Mouse (Mus musculus) midbrain, postnatal 0 days (tissue): ENCODE results near the gene Tmem9b. TPM values are rescaled to one million over a fixed set of nuclear protein-coding genes. Genes with fewer than 3 reads are reported as not detected.

Source experiments
- ATAC-seq: fragments of 200-750 bp; cut with Nextera tagmentation; 2 replicates; pipeline ENCODE4 v1.8.0; 2017; ENCODE audit warnings: moderate number of reproducible peaks, mild to moderate bottlenecking, moderate TSS enrichment, moderate library complexity; ENCODE audit not compliant: low FRiP score
- DNase-seq: peaks from one replicate; pipeline ENCODE4 v3.0.0-alpha.2; 2015; ENCODE audit warnings: low spot score
- H3K27ac ChIP-seq: fragments of 300-500 bp; sonication (generic); 2 replicates; pipeline ENCODE4 v1.5.1; 2014; ENCODE audit warnings: low read depth, mild to moderate bottlenecking, low read length, mixed read lengths
- H3K27me3 ChIP-seq: fragments of 300-500 bp; sonication (generic); 2 replicates; pipeline ENCODE4 v1.6.1; 2014; ENCODE audit warnings: low read length, control low read depth, mixed read lengths; ENCODE audit not compliant: insufficient read depth
- H3K36me3 ChIP-seq: fragments of 300-500 bp; sonication (generic); 2 replicates; pipeline ENCODE4 v1.6.1; 2014; ENCODE audit warnings: low read length, control low read depth, mixed read lengths; ENCODE audit not compliant: insufficient read depth
- H3K4me1 ChIP-seq: fragments of 300-500 bp; sonication (generic); 2 replicates; pipeline ENCODE4 v1.6.1; 2014; ENCODE audit warnings: mild to moderate bottlenecking, control low read depth, antibody characterized with exemption, low read length, mixed read lengths; ENCODE audit not compliant: insufficient read depth
- H3K4me2 ChIP-seq: fragments of 300-500 bp; sonication (generic); 2 replicates; pipeline ENCODE4 v1.6.1; 2014; ENCODE audit warnings: low read depth, mild to moderate bottlenecking, low read length, mixed read lengths; ENCODE audit not compliant: poor library complexity, severe bottlenecking
- H3K4me3 ChIP-seq: fragments of 300-500 bp; sonication (generic); 2 replicates; pipeline ENCODE4 v1.5.1; 2014; ENCODE audit warnings: low read depth, mild to moderate bottlenecking, low read length, moderate library complexity
- H3K9ac ChIP-seq: fragments of 300-500 bp; sonication (generic); replicated peaks from 2 replicates; pipeline ENCODE4 v1.6.1; 2014; ENCODE audit warnings: mild to moderate bottlenecking, low read length, moderate library complexity, mixed read lengths; ENCODE audit not compliant: poor library complexity, severe bottlenecking
- H3K9me3 ChIP-seq: fragments of 300-500 bp; sonication (generic); 2 replicates; pipeline ENCODE4 v1.6.1; 2016; ENCODE audit warnings: low read length, control low read depth
- CTCF ChIP-seq: IDR thresholded peaks from 2 replicates; pipeline ENCODE4 v1.5.1; 2016; ENCODE audit warnings: antibody characterized with exemption, mild to moderate bottlenecking
- WGBS: fragments of 180-500 bp; shearing (Covaris S2); extraction: QIAGEN DNeasy Blood & Tissue Kit; methylation state at CpG from one replicate; pipeline ENCODE4 v1.1.7; 2014; 5-methylcytosine and 5-hydroxymethylcytosine counted together
- polyA plus RNA-seq: library from polyadenylated mRNA; unstranded; fragments of >200 nt; fragmentation: Nextera tagmentation; extraction: Ambion mirVana; gene quantifications from 2 replicates; pipeline ENCODE4 v1.2.1, GENCODE M21; 2015
- total RNA-seq: library from RNA; depleted of rRNA; stranded (reverse); fragments of >200 nt; gene quantifications from 2 replicates; pipeline ENCODE4 v1.2.3, GENCODE M21; 2014

Tmem9b gene
- total and polyA plus RNA-seq, 2 experiments from 2014 or later = 167 to 316 TPM

DNA sequence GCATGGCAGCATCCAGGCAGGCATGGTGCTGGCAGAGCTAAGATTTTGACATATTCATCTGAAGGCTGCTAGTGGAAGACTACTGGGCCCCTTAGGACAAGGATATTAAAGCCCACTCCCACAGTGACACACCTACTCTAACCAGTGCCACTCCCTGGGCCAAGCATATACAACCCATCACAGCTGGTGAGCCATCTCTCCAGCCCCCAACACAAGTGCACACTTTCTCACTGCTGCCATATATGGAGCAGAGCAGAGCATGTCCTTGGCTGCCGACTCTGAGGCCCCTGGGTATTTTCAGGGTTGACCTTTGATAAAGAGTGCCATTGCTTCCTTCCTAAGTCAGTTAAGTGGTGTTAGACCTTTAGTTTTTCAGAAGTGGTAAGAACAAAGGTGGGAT lies 42.6 kb downstream of the Tmem9b start:
- H3K9ac ChIP-seq = no peak overlapping the region
- DNase-seq = no peak
- no peak overlapping the region for H3K4me3 ChIP-seq
- no peaks in the 10 kb centered on the region for H3K4me1 ChIP-seq
- H3K9me3 ChIP-seq = no peaks in the 10 kb centered on the region
- H3K27ac ChIP-seq = no peak overlapping the region
- 85% methylated on average over 1 of the region's 1 CpGs for WGBS
- TF ChIP-seq CTCF = no peak
- no peak for ATAC-seq
- no peak overlapping the region for H3K4me2 ChIP-seq
- H3K27me3 ChIP-seq = no peaks in the 10 kb centered on the region
- peaks cover 7% of the 10 kb centered on the region; the same call in 1 of the 2 replicates for H3K36me3 ChIP-seq

DNA sequence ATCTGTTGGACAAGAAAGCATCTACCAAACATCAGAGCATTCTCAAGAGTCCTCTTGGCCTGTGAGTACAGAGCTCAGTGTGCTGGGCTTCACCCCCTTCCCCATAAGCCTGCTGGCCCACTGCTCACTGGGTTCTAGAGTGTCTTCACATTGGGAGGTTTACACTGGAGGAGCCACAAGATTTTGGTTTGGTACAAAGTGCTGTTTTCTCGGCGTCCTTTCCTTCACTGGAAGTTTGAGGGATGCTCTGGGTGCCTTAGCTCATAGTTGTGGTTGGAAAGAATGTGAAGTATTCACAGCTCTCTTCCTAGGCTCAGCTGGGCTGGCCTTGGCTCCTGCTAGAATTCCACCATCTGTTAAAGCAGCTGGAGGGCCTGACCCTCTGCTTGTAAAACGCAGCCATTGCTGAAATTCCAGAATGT lies 43.7 kb downstream of the Tmem9b start:
- 84% methylated on average over 3 of the region's 3 CpGs for WGBS
- Histone ChIP-seq H3K36me3 (peaks cover 7% of the 10 kb centered on the region; the same call in 1 of the 2 replicates), H3K9ac (no peak overlapping the region), H3K9me3 (no peaks in the 10 kb centered on the region), H3K4me3 (no peak overlapping the region), H3K4me2 (no peak overlapping the region), H3K27me3 (no peaks in the 10 kb centered on the region), H3K4me1 (no peaks in the 10 kb centered on the region), H3K27ac (no peak overlapping the region)
- ATAC-seq (no peak), DNase-seq (no peak)
- no peak for TF ChIP-seq CTCF

DNA sequence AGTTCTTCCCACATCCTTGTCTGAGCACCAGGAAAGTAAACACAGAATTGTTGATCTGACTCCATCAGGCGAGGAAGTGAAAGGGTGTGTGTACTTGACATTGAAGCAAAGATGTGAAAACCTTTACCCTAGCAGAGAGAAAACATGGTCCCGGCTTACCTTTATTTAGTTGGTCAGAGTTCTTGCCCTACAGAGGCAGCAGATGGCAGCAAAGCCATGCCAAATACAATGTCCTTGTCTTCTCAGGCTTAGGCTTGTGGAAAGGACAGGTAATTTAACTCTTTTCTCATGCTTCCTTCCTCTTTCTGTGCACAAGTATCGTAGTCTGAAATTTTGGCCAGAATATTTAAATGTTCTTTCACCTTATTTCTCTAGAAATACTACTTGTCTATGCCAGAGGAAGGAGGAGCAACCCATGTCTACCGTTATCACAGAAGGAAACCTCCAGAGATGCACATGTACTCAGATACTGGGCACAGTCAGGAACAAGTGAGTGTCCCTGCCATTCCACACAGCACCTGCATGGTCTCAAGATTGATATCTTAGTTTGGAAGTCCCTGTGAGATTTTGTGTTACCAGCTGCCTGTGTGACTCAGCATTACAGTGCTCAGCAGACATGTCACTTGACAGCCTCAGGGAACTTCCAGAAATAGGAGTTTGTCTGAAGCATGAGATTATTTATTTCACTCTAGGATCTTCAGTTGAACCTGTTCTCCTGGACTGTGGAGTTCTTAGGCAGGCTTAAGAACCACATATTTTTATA lies 45.5 kb downstream of the Tmem9b start:
- TF ChIP-seq CTCF = peak; percentile 90
- no peaks in the 10 kb centered on the region for H3K4me1 ChIP-seq
- DNase-seq (peak; percentile 75), ATAC-seq (no peak)
- no peak overlapping the region for H3K9ac ChIP-seq
- 45% methylated on average over 4 of the region's 4 CpGs for WGBS
- no peak overlapping the region for H3K4me3 ChIP-seq
- no peak overlapping the region for H3K27ac ChIP-seq
- no peaks in the 10 kb centered on the region for H3K9me3 ChIP-seq
- peaks cover 6% of the 10 kb centered on the region; the same call in 1 of the 2 replicates for H3K36me3 ChIP-seq
- H3K4me2 ChIP-seq = no peak overlapping the region
- no peaks in the 10 kb centered on the region for H3K27me3 ChIP-seq

DNA sequence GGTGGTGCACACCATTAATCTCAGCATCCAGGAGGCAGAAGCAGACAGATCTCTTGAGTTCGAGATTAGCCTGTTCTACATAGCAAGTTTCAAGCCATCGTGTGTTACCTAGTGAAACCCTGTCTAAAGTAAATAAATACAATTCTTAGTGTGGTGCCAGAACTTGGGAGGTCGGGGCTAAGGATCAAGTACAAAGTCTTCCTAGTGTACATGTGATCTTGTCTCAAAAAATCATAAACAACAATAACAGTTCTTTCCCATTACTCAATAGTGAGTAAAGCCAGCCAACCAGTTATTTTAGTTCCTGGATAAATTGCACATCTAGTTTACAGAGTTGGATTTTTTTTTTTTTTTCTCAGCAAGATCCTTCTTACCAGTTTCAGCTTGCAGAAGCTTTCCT lies 48.2 kb downstream of the Tmem9b start:
- Histone ChIP-seq H3K27ac (no peak overlapping the region), H3K4me2 (peak overlapping the region; percentile 74), H3K4me1 (no peaks in the 10 kb centered on the region), H3K36me3 (peaks cover 3% of the 10 kb centered on the region; the same call in 1 of the 2 replicates), H3K4me3 (peak overlapping the region; percentile 71), H3K9ac (no peak overlapping the region; the same call in 1 of the 2 replicates), H3K9me3 (no peaks in the 10 kb centered on the region), H3K27me3 (no peaks in the 10 kb centered on the region)
- DNase-seq (no peak), ATAC-seq (no peak)
- no peak for TF ChIP-seq CTCF
- WGBS = 71% methylated on average over 3 of the region's 3 CpGs

DNA sequence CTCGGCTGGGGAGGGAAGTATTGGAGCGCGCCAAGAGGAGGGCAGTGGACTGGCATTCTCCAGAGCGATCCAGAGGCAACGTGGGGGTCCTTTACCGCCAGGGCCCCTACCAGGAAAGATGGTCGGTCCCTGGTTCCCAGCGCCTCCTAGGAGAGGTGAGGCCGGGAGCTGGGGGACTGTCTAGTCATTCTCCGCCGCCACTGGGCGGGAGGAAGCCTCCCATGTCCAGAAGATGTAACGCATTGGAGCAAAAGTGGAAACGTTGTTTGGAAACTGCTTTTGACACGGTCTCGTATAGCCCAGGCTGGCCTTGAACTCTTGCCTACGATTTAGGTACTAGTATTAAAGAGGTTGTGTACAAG lies 48.7 kb downstream of the Tmem9b start:
- H3K9ac ChIP-seq = peak overlapping the region; percentile 64
- no peak for DNase-seq
- no peaks in the 10 kb centered on the region for H3K9me3 ChIP-seq
- H3K36me3 ChIP-seq = peaks cover 2% of the 10 kb centered on the region; the same call in 1 of the 2 replicates
- peak; percentile 45 for TF ChIP-seq CTCF
- H3K4me1 ChIP-seq = no peaks in the 10 kb centered on the region
- peak overlapping the region; percentile 65 for H3K27ac ChIP-seq
- H3K27me3 ChIP-seq = no peaks in the 10 kb centered on the region
- WGBS = 3% methylated on average over 16 of the region's 17 CpGs
- H3K4me3 ChIP-seq = peak overlapping the region; percentile 71
- H3K4me2 ChIP-seq = peak overlapping the region; percentile 74
- no peak for ATAC-seq

DNA sequence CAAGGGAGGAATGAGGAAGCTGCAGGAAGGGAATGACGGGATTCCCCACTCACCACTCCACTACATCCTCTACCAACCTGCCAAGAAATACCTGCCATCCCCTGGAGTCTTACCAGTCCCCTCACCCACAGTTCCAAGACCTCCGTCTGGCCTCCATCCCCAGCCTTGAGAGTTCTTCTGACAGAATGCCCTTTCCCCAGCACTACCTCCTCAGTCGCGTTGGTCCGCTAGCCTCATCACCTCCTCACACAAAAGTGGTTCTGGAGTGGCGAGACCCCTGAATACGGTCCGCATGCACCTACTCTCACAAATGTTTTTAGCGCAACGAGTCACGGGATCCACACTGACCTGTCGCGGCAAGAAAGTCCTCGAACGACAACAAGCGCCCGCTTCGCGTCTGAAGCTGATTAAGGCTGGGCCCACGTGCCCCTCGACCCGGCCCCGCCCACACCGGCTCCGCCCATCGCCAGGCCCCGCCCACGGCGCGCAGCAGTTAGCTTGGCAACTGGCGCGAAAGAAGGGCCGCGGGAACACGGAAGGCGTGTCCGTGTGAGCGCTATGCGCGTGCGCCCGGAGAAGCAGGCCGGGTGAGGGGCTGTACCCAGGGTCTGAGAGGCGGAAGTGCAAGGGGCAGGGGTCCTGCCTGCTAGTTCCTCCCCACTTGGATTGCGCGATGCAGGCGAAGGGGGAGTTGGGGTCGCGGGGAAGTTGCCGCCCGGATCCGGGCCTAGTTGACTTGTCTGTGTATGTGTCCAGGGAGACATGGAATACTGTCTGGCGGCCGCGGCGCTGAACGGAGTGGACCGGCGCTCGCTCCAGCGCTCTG lies 49.3 kb downstream of the Tmem9b start, which contains the start of the genes St5 and Akip1:
Gene St5, minus strand, starts transcription at position 416 of the 826 bp plus-strand sequence.
Gene Akip1, plus strand, starts transcription at position 501 of the 826 bp plus-strand sequence.
- peak; percentile 92 for ATAC-seq
- Histone ChIP-seq H3K4me2 (peak within 1 kb of the TSS; percentile 74), H3K36me3 (no peaks in the 10 kb centered on the region), H3K9me3 (no peaks in the 10 kb centered on the region), H3K4me3 (peak within 1 kb of the TSS; percentile 71), H3K9ac (peak within 1 kb of the TSS; percentile 64), H3K4me1 (no peaks in the 10 kb centered on the region), H3K27ac (peak within 1 kb of the TSS; percentile 65), H3K27me3 (no peaks in the 10 kb centered on the region)
- peak; percentile 94 for DNase-seq
- under 1% methylated on average over 57 of the region's 61 CpGs for WGBS
- no peak for TF ChIP-seq CTCF
